Mouse (Mus musculus): ENCODE data around the gene Mknk1. TPM values are rescaled to one million over a fixed set of nuclear protein-coding genes. Genes with fewer than 3 reads are reported as not detected.
A peak's percentile ranks its signal among the peaks of the same experiment; 100 is the strongest.

Mknk1 gene
- total and polyA plus RNA-seq, 3 experiments: 25.8 to 38.5 TPM; not detected in 1

- TF ChIP-seq POLR2AphosphoS5 (IDR thresholded peaks at IDR 0.05; ENCODE audit: borderline replicate concordance, low read depth, low read length): no peak
- TF ChIP-seq MAZ (IDR thresholded peaks at IDR 0.05; ENCODE audit: low read depth, low read length): no peak; the same call in 1 of the 2 replicates
- TF ChIP-seq KAT2A (conservative IDR thresholded peaks at IDR 0.05; ENCODE audit: low read depth, low read length): no peak; the same call in 1 of the 2 replicates
- peak; percentile 65 to 70; a peak in 3 of 4 replicates for TF ChIP-seq POLR2A (IDR thresholded peaks at IDR 0.05; ENCODE audit: control insufficient read depth in 1 of 2, insufficient read depth in 1 of 2, low read depth in 1 of 2, low read length in 2 of 2, poor library complexity in 1 of 2)
- no peak for TF ChIP-seq E2F4 (IDR thresholded peaks at IDR 0.05; ENCODE audit: borderline replicate concordance, low read depth, low read length)
- no peak for TF ChIP-seq SMC3 (IDR thresholded peaks at IDR 0.05; ENCODE audit: low read depth, low read length)
- TF ChIP-seq GATA1 (IDR thresholded peaks at IDR 0.05; ENCODE audit: low read depth, low read length): no peak
- no peak for TF ChIP-seq MEF2A (IDR thresholded peaks at IDR 0.05; ENCODE audit: extremely low read depth, insufficient replicate concordance, low read depth, low read length, poor library complexity, severe bottlenecking)
- TF ChIP-seq MYB (IDR thresholded peaks at IDR 0.05; ENCODE audit: low read depth, low read length): no peak
- no peak for TF ChIP-seq EP300 (IDR thresholded peaks at IDR 0.05; ENCODE audit: low read depth in 1 of 2, low read length in 2 of 2)
- TF ChIP-seq TAL1 (IDR thresholded peaks at IDR 0.05; ENCODE audit: low read length): no peak
- peak; percentile 22; the same call in 1 of the 2 replicates for TF ChIP-seq TCF12 (IDR thresholded peaks at IDR 0.05; ENCODE audit: low read depth, low read length)
- TF ChIP-seq USF2 (IDR thresholded peaks at IDR 0.05; ENCODE audit: borderline replicate concordance in 1 of 2, insufficient read depth in 1 of 2, low read depth in 1 of 2, low read length in 2 of 2): no peak
- TF ChIP-seq BHLHE40 (IDR thresholded peaks at IDR 0.05; ENCODE audit: borderline replicate concordance, low read depth, low read length): no peak
Observed at GRCm38 (mm10) chr4:115827888-115828571, 11.0 kb upstream of the Mknk1 start, which contains the start of gene Mob3c (continued).

GRCm38 (mm10) chr4:115828572-115828902 lies 10.5 kb upstream of the Mknk1 start:
- peak overlapping the region; percentile 91 to 99 for H3K4me3 ChIP-seq (ENCODE audit: control insufficient read depth in 1 of 2, insufficient read depth in 1 of 2, low read depth in 2 of 2, low read length in 2 of 2)
- no peaks in the 10 kb centered on the region for H3K27me3 ChIP-seq (ENCODE audit: control insufficient read depth in 1 of 2, insufficient read depth in 2 of 2, low read length in 2 of 2)
- no peaks in the 10 kb centered on the region for H3K9me3 ChIP-seq (replicated peaks; ENCODE audit: insufficient read depth, low read length)
- H3K4me1 ChIP-seq (ENCODE audit: control insufficient read depth in 1 of 2, insufficient read depth in 2 of 2, low read length in 2 of 2): peaks cover 26 to 41% of the 10 kb centered on the region in 2 experiments
- DNase-seq (ENCODE audit: low read depth, low spot score): no peak
- peak overlapping the region; percentile 22 for H3K27ac ChIP-seq (ENCODE audit: control insufficient read depth, low read depth, low read length)
- peaks cover 2 to 33% of the 10 kb centered on the region in 2 experiments; a peak in 3 of 4 replicates for H3K36me3 ChIP-seq (ENCODE audit: control insufficient read depth in 1 of 2, insufficient read depth in 2 of 2, low read length in 2 of 2)
- H3K79me2 ChIP-seq (ENCODE audit: control insufficient read depth, insufficient read depth, low read length, poor library complexity): peaks cover 4% of the 10 kb centered on the region
- peak overlapping the region; percentile 59 for H3K9ac ChIP-seq (ENCODE audit: control insufficient read depth, low read depth, low read length, poor library complexity, severe bottlenecking)
- TF ChIP-seq SMC3 (IDR thresholded peaks at IDR 0.05; ENCODE audit: low read depth, low read length) (peak; percentile 12; the same call in 1 of the 2 replicates), HCFC1 (IDR thresholded peaks at IDR 0.05; ENCODE audit: low read depth, low read length) (no peak)

- no peaks in the 10 kb centered on the region for H3K27me3 ChIP-seq (ENCODE audit: control insufficient read depth in 1 of 2, insufficient read depth in 2 of 2, low read length in 2 of 2)
- H3K27ac ChIP-seq (ENCODE audit: control insufficient read depth, low read depth, low read length): no peak overlapping the region
- no peak for TF ChIP-seq ZMIZ1 (IDR thresholded peaks at IDR 0.05; ENCODE audit: low read depth, low read length)
- TF ChIP-seq MAX (IDR thresholded peaks at IDR 0.05; ENCODE audit: low read length): no peak
- no peak for TF ChIP-seq USF1 (IDR thresholded peaks at IDR 0.05; ENCODE audit: low read depth, low read length)
- no peak for TF ChIP-seq ZKSCAN1 (IDR thresholded peaks at IDR 0.05; ENCODE audit: low read depth, low read length)
- TF ChIP-seq CTCF (IDR thresholded peaks at IDR 0.05 in 2 of 3, conservative IDR thresholded peaks at IDR 0.05 in 1 of 3; ENCODE audit: control insufficient read depth in 1 of 3, insufficient read depth in 1 of 3, low read depth in 2 of 3, low read length in 3 of 3, poor library complexity in 1 of 3, severe bottlenecking in 1 of 3): no peak
- no peak for TF ChIP-seq CHD1 (IDR thresholded peaks at IDR 0.05; ENCODE audit: low read depth, low read length)
- no peak for TF ChIP-seq RAD21 (IDR thresholded peaks at IDR 0.05; ENCODE audit: low read depth, low read length)
- TF ChIP-seq ELF1 (IDR thresholded peaks at IDR 0.05; ENCODE audit: low read depth, low read length): no peak
- H3K9ac ChIP-seq (ENCODE audit: control insufficient read depth, low read depth, low read length, poor library complexity, severe bottlenecking): no peak overlapping the region
- no peak for DNase-seq (ENCODE audit: low read depth, low spot score)
- H3K36me3 ChIP-seq (ENCODE audit: control insufficient read depth in 1 of 2, insufficient read depth in 2 of 2, low read length in 2 of 2): peaks cover 2 to 15% of the 10 kb centered on the region in 2 experiments; a peak in 3 of 4 replicates
- no peaks in the 10 kb centered on the region for H3K9me3 ChIP-seq (replicated peaks; ENCODE audit: insufficient read depth, low read length)
- H3K79me2 ChIP-seq (ENCODE audit: control insufficient read depth, insufficient read depth, low read length, poor library complexity): peaks cover 4% of the 10 kb centered on the region
- peaks cover 11 to 23% of the 10 kb centered on the region in 2 experiments for H3K4me1 ChIP-seq (ENCODE audit: control insufficient read depth in 1 of 2, insufficient read depth in 2 of 2, low read length in 2 of 2)
- H3K4me3 ChIP-seq (ENCODE audit: control insufficient read depth in 1 of 2, insufficient read depth in 1 of 2, low read depth in 2 of 2, low read length in 2 of 2): no peak overlapping the region
Observed at GRCm38 (mm10) chr4:115830491-115830890, 8.5 kb upstream of the Mknk1 start.

Measured in MEL (cell line).